Mouse (Mus musculus) gastrocnemius, postnatal 10 days (tissue): ENCODE results near the gene Nop56. TPM values are rescaled to one million over a fixed set of nuclear protein-coding genes. Genes with fewer than 3 reads are reported as not detected.

ENCODE experiments used
- DNase-seq: peaks from one replicate; pipeline ENCODE4 v3.0.0; 2021; ENCODE audit warnings: mixed read lengths
- long read RNA-seq, 2 experiments: library from polyadenylated mRNA; stranded (forward); transcript quantifications; one replicate each; pipeline ENCODE4 v2.0.0; 2021
- total RNA-seq, 2 experiments: library from RNA; stranded (reverse); gene quantifications; 2 replicates each; pipeline ENCODE4 v1.2.3; 2021

The Nop56 gene
- 10 to 100 TPM; 46.8 to 54.5 TPM for total RNA-seq
- long read RNA-seq, experiment 1, transcript Nop56-202 (12 exons, 1,877 nt) = major isoform, 36 of 47 reads
- long read RNA-seq, experiment 1, partial matches to known transcripts = 2 of 47 reads
- long read RNA-seq, experiment 1, other reads (novel, unspliced or antisense) = 9 of 47 reads
- long read RNA-seq, experiment 2, transcript Nop56-202 (12 exons, 1,877 nt) = major isoform, 29 of 38 reads
- long read RNA-seq, experiment 2, partial matches to known transcripts = 1 of 38 reads
- long read RNA-seq, experiment 2, other reads (novel, unspliced or antisense) = 8 of 38 reads

- DNase-seq = peak; percentile 97
These were observed at the start of gene Nop56 for GRCm38 (mm10) chr2:130274149-130274861. Nop56 (plus strand) TSS chr2:130274430.

- DNase-seq = no peak
These were observed 27.3 kb upstream of the Nop56 start for GRCm38 (mm10) chr2:130246912-130247311.

- DNase-seq = no peak
These were observed 26.0 kb upstream of the Nop56 start for GRCm38 (mm10) chr2:130248226-130248625.

- DNase-seq = no peak
These were observed 17.5 kb upstream of the Nop56 start for GRCm38 (mm10) chr2:130256762-130257161.

- DNase-seq = no peak
These were observed 13.4 kb upstream of the Nop56 start for GRCm38 (mm10) chr2:130260822-130261221.

- DNase-seq = no peak
These were observed 12.3 kb upstream of the Nop56 start for GRCm38 (mm10) chr2:130261914-130262313.

- DNase-seq = no peak
These were observed 11.8 kb upstream of the Nop56 start for GRCm38 (mm10) chr2:130262398-130262797.

GRCm38 (mm10) chr2:130265520-130265919, 8.7 kb upstream of the Nop56 start:
- DNase-seq = no peak

GRCm38 (mm10) chr2:130268074-130268473, 6.2 kb upstream of the Nop56 start:
- DNase-seq = no peak

- no peak for DNase-seq
These were observed 498 bp upstream of the Nop56 start for GRCm38 (mm10) chr2:130273732-130274131.

- no peak for DNase-seq
These were observed 632 bp downstream of the Nop56 start for GRCm38 (mm10) chr2:130274862-130275261.

- DNase-seq = peak; percentile 68
These were observed 1.4 kb downstream of the Nop56 start for GRCm38 (mm10) chr2:130275649-130276048.

- no peak for DNase-seq
These were observed 5.4 kb downstream of the Nop56 start for GRCm38 (mm10) chr2:130279600-130280091.

GRCm38 (mm10) chr2:130280224-130280623, 6.0 kb downstream of the Nop56 start:
- DNase-seq = no peak

- DNase-seq = no peak
These were observed 6.6 kb downstream of the Nop56 start for GRCm38 (mm10) chr2:130280818-130281217.

GRCm38 (mm10) chr2:130283854-130284654, 9.8 kb downstream of the Nop56 start, which contains the start of gene Idh3b:
Idh3b (minus strand) TSS chr2:130284547.
- peak; percentile 90 for DNase-seq

GRCm38 (mm10) chr2:130289086-130289485, 14.9 kb downstream of the Nop56 start:
- DNase-seq = no peak

- DNase-seq = peak; percentile 53
These were observed 17.2 kb downstream of the Nop56 start for GRCm38 (mm10) chr2:130291434-130291833.

- DNase-seq = no peak
These were observed 18.8 kb downstream of the Nop56 start for GRCm38 (mm10) chr2:130293009-130293408.

- DNase-seq = no peak
These were observed 19.3 kb downstream of the Nop56 start for GRCm38 (mm10) chr2:130293486-130293885.

- DNase-seq = no peak
These were observed 20.1 kb downstream of the Nop56 start for GRCm38 (mm10) chr2:130294218-130294935.

- DNase-seq = peak; percentile 63
These were observed 20.7 kb downstream of the Nop56 start, which contains the start of gene Ebf4 for GRCm38 (mm10) chr2:130294936-130295277. Ebf4 (plus strand) TSS chr2:130295169.
